Mouse (Mus musculus): ENCODE measurements at regions not wholly inside any gene's neighbourhood (a gene's known extent, or its start where the extent isn't known, plus 50 kb on each side); places are given as distances from the start of the nearest gene placed in this dataset.
A peak's percentile ranks its signal among the peaks of the same experiment; 100 is the strongest.

- DNase-seq, result no peak
These were observed 535.4 kb upstream of the Cntnap5b start for GRCm38 (mm10) chr1:99237214-99237613.

GRCm38 (mm10) chr1:99285612-99286011 lies 487.0 kb upstream of the Cntnap5b start:
- DNase-seq, result peak; percentile 55

GRCm38 (mm10) chr1:99287834-99288233 lies 484.7 kb upstream of the Cntnap5b start:
- no peak for DNase-seq

- no peak for DNase-seq
These were observed 473.4 kb upstream of the Cntnap5b start for GRCm38 (mm10) chr1:99299139-99299538.

GRCm38 (mm10) chr1:99317043-99317709 lies 455.4 kb upstream of the Cntnap5b start:
- no peak for DNase-seq

- DNase-seq, result no peak
These were observed 454.9 kb upstream of the Cntnap5b start for GRCm38 (mm10) chr1:99317710-99318066.
